23 mouse cellular contexts compared by ENCODE assay signal in the genomic region with DNA sequence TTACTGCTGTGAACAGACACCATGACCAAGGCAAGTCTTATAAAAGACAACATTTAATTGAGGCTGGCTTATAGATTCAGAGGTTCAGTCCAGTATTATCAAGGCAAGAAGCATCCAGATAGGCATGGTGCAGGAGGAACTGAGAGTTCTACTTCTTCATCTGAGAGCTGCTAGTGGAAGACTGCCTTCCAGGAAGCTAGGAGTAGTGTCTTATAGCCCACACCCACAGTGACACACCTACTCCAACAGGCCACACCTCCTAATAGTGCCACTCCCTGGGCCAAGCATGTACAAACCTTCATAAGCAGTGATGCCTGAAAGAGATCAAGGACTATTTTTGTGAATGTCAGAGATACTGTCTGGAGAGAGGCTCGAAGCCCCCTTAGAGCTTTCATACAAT.
DNase-seq lines count a peak whose midpoint lies in the region; ATAC-seq and TF ChIP-seq lines count a peak whose summit lies in the region.
"Had no signal": no experiment of that assay in that cellular context is flagged by ENCODE, and none has a peak within 500 bp of the region (broad histone marks: within the 10 kb centered on the region; RNA-seq: fewer than 3 reads in every experiment).

No protein-coding gene starts in this region.

- TF ChIP-seq RAD21 in CH12.LX (IDR thresholded peaks at IDR 0.05; ENCODE audit: low read depth, low read length) = no peak

- no peaks in the 10 kb centered on the region for H3K36me3 ChIP-seq in CH12.LX (replicated peaks in 1 of 2; ENCODE audit: control insufficient read depth in 1 of 2, insufficient read depth in 1 of 2, low read length in 1 of 2)
- H3K36me3 ChIP-seq in liver, embryonic 13.5 days = no peaks in the 10 kb centered on the region
- H3K36me3 ChIP-seq in midbrain, embryonic 13.5 days = no peaks in the 10 kb centered on the region
- no peaks in the 10 kb centered on the region for H3K36me3 ChIP-seq in forebrain, embryonic 11.5 days (ENCODE audit: control insufficient read depth, insufficient read depth, low read length)
- H3K36me3 ChIP-seq: embryonic facial prominence, embryonic 15.5 days; hindbrain, embryonic 12.5 days had no signal

- no peaks in the 10 kb centered on the region for H3K79me2 ChIP-seq in CH12.LX (replicated peaks; ENCODE audit: control insufficient read depth, extremely low read depth, insufficient read depth, poor library complexity, severe bottlenecking)

- H3K9me3 ChIP-seq in CH12.LX (replicated peaks; ENCODE audit: low read length) = no peaks in the 10 kb centered on the region
- H3K9me3 ChIP-seq in liver, embryonic 13.5 days (replicated peaks) = no peaks in the 10 kb centered on the region
- H3K9me3 ChIP-seq in midbrain, embryonic 13.5 days = no peaks in the 10 kb centered on the region
- no peaks in the 10 kb centered on the region for H3K9me3 ChIP-seq in forebrain, embryonic 11.5 days (ENCODE audit: control insufficient read depth, low read length)
- H3K9me3 ChIP-seq: embryonic facial prominence, embryonic 15.5 days; forebrain, embryonic 13.5 days; hindbrain, embryonic 12.5 days had no signal

- H3K9ac ChIP-seq in CH12.LX (ENCODE audit: insufficient read depth, low read depth) = no peak overlapping the region
- H3K9ac ChIP-seq in liver, embryonic 13.5 days = no peak overlapping the region
- H3K9ac ChIP-seq in midbrain, embryonic 13.5 days (replicated peaks) = no peak overlapping the region
- no peak overlapping the region for H3K9ac ChIP-seq in forebrain, embryonic 11.5 days (ENCODE audit: low read length)
- H3K9ac ChIP-seq: embryonic facial prominence, embryonic 15.5 days; forebrain, embryonic 13.5 days; forebrain, postnatal 0 days; hindbrain, embryonic 12.5 days had no signal

- no peak for TF ChIP-seq POLR2A in CH12.LX (IDR thresholded peaks at IDR 0.05; ENCODE audit: low read depth, low read length)

- in situ Hi-C loops in CH12.LX (cut with MboI; ENCODE audit: low pct_ligation_motif_present, low pct_unique_long_range_greater_than_20kb, low sequenced_read_pairs) = no loop called here

- WGBS in liver, embryonic 13.5 days (ENCODE audit: insufficient replicate concordance) = 56% methylated on average over 1 of the region's 1 CpGs
- WGBS in midbrain, embryonic 13.5 days = 94% methylated on average over 1 of the region's 1 CpGs
- WGBS in forebrain, embryonic 11.5 days = 91% methylated on average over 1 of the region's 1 CpGs

- no peak overlapping the region for H3K27ac ChIP-seq in CH12.LX (ENCODE audit: insufficient read depth, low read depth)
- no peak overlapping the region for H3K27ac ChIP-seq in liver, embryonic 13.5 days
- H3K27ac ChIP-seq in midbrain, embryonic 13.5 days = no peak overlapping the region
- H3K27ac ChIP-seq in forebrain, embryonic 11.5 days (ENCODE audit: low read depth, low read length) = no peak overlapping the region
- H3K27ac ChIP-seq: embryonic facial prominence, embryonic 15.5 days; forebrain, embryonic 13.5 days; gastrocnemius, adult 2 months; hindbrain, embryonic 12.5 days had no signal

- TF ChIP-seq CTCF in CH12.LX (conservative IDR thresholded peaks at IDR 0.05 in 1 of 2, IDR thresholded peaks at IDR 0.05 in 1 of 2; ENCODE audit: low read depth in 2 of 2, low read length in 2 of 2) = no peak

- TF ChIP-seq EP300 in CH12.LX (IDR thresholded peaks at IDR 0.05; ENCODE audit: low read length) = no peak

- peak; percentile 3 for DNase-seq in CH12.LX (ENCODE audit: extremely low read depth)
- DNase-seq in c-Kit-positive CD71-positive TER-119-positive erythroid progenitor cells, embryonic 14.5 days (ENCODE audit: low spot score) = peak; percentile 13
- peak; percentile 7 for DNase-seq in liver, embryonic 13.5 days
- no peak for DNase-seq in forebrain, embryonic 11.5 days (ENCODE audit: low spot score)
- DNase-seq in spleen, adult 12 weeks (ENCODE audit: low spot score) = no peak
- DNase-seq: adrenal gland, postnatal 10 days; B cell, adult 2 months; cerebellum, adult 18-20 months; cerebellum, adult 9-11 months; forebrain, postnatal 0 days; gastrocnemius, adult 2 months; gastrocnemius, postnatal 25 days; heart, adult 11 months; heart, postnatal 10 days; heart, postnatal 4 days had no signal

- H3K27me3 ChIP-seq in CH12.LX (replicated peaks) = no peaks in the 10 kb centered on the region
- H3K27me3 ChIP-seq in liver, embryonic 13.5 days = no peaks in the 10 kb centered on the region
- H3K27me3 ChIP-seq in midbrain, embryonic 13.5 days = no peaks in the 10 kb centered on the region
- H3K27me3 ChIP-seq in forebrain, embryonic 11.5 days (ENCODE audit: control insufficient read depth, insufficient read depth, low read length) = no peaks in the 10 kb centered on the region
- H3K27me3 ChIP-seq: embryonic facial prominence, embryonic 15.5 days; forebrain, embryonic 13.5 days; hindbrain, embryonic 12.5 days had no signal

- peak; percentile 65; the same call in 1 of the 2 replicates for ATAC-seq in liver, embryonic 13.5 days (ENCODE audit: low read depth)
- peak; percentile 68 for ATAC-seq in megakaryocyte, adult 5-6 weeks (ENCODE audit: poor library complexity, severe bottlenecking)
- ATAC-seq in midbrain, embryonic 13.5 days = no peak
- no peak for ATAC-seq in forebrain, embryonic 11.5 days (replicated peaks; ENCODE audit: low FRiP score)
- ATAC-seq: CD4-positive, CD25-positive, alpha-beta regulatory T cell, adult 4 months; forebrain, embryonic 13.5 days; forebrain, postnatal 0 days; hindbrain, embryonic 16.5 days; inflammation-experienced regulatory T-cells, adult 6 months had no signal

- peaks cover 0 to 5% of the 10 kb centered on the region in 2 experiments; a peak in 2 of 4 replicates for H3K4me1 ChIP-seq in CH12.LX (ENCODE audit: control insufficient read depth in 1 of 2, insufficient read depth in 2 of 2)
- H3K4me1 ChIP-seq in liver, embryonic 13.5 days (replicated peaks) = peaks cover 7% of the 10 kb centered on the region
- no peaks in the 10 kb centered on the region for H3K4me1 ChIP-seq in midbrain, embryonic 13.5 days (replicated peaks)
- no peaks in the 10 kb centered on the region for H3K4me1 ChIP-seq in forebrain, embryonic 11.5 days (replicated peaks; ENCODE audit: control insufficient read depth, insufficient read depth, low read length)
- H3K4me1 ChIP-seq: embryonic facial prominence, embryonic 15.5 days; forebrain, embryonic 13.5 days; hindbrain, embryonic 12.5 days had no signal

- no peak overlapping the region for H3K4me2 ChIP-seq in CH12.LX (ENCODE audit: insufficient read depth, low read depth, poor library complexity, severe bottlenecking)
- no peak overlapping the region for H3K4me2 ChIP-seq in liver, embryonic 13.5 days
- no peak overlapping the region for H3K4me2 ChIP-seq in midbrain, embryonic 13.5 days (replicated peaks)
- H3K4me2 ChIP-seq in forebrain, embryonic 11.5 days (ENCODE audit: low read depth, low read length, severe bottlenecking) = no peak overlapping the region
- H3K4me2 ChIP-seq: embryonic facial prominence, embryonic 15.5 days; forebrain, embryonic 13.5 days; hindbrain, embryonic 12.5 days had no signal

- dilution Hi-C loops in CH12.LX (cut with MboI; ENCODE audit: extremely low pct_ligation_motif_present, extremely low pct_unique_long_range_greater_than_20kb, low sequenced_read_pairs) = no loop called here

- H3K4me3 ChIP-seq in CH12.LX (replicated peaks in 1 of 3; ENCODE audit: low read depth in 2 of 3, low read length in 2 of 3, poor library complexity in 1 of 3) = no peak overlapping the region
- H3K4me3 ChIP-seq in liver, embryonic 13.5 days (replicated peaks) = no peak overlapping the region
- no peak overlapping the region for H3K4me3 ChIP-seq in midbrain, embryonic 13.5 days (replicated peaks)
- H3K4me3 ChIP-seq in forebrain, embryonic 11.5 days (ENCODE audit: low read depth, low read length) = no peak overlapping the region
- H3K4me3 ChIP-seq: embryonic facial prominence, embryonic 15.5 days; forebrain, embryonic 13.5 days; gastrocnemius, adult 2 months; hindbrain, embryonic 12.5 days had no signal

TF ChIP-seq in CH12.LX, 34 proteins besides CTCF, POLR2A, EP300 and RAD21:
- TF ChIP-seq ZNF384 (IDR thresholded peaks at IDR 0.05; ENCODE audit: low read depth, low read length) (no peak), MXI1 (IDR thresholded peaks at IDR 0.05; ENCODE audit: low read depth, low read length) (no peak), KAT2A (IDR thresholded peaks at IDR 0.05; ENCODE audit: insufficient replicate concordance, low read length) (no peak), NRF1 (IDR thresholded peaks at IDR 0.05; ENCODE audit: low read depth, low read length) (no peak), CHD1 (IDR thresholded peaks at IDR 0.05; ENCODE audit: low read depth, low read length) (no peak), TBP (conservative IDR thresholded peaks at IDR 0.05; ENCODE audit: low read depth, low read length) (no peak), RCOR1 (conservative IDR thresholded peaks at IDR 0.05; ENCODE audit: low read depth, low read length) (no peak), UBTF (IDR thresholded peaks at IDR 0.05; ENCODE audit: low read depth, low read length) (no peak), MEF2A (IDR thresholded peaks at IDR 0.05; ENCODE audit: borderline replicate concordance, low read depth, low read length) (no peak), SMC3 (IDR thresholded peaks at IDR 0.05; ENCODE audit: low read depth, low read length) (no peak), POLR2AphosphoS2 (IDR thresholded peaks at IDR 0.05; ENCODE audit: low read depth, low read length) (no peak), JUN (IDR thresholded peaks at IDR 0.05; ENCODE audit: insufficient read depth, low read depth, low read length) (no peak), ZKSCAN1 (IDR thresholded peaks at IDR 0.05; ENCODE audit: borderline replicate concordance, low read depth, low read length) (no peak), MAZ (IDR thresholded peaks at IDR 0.05; ENCODE audit: low read depth, low read length) (no peak), JUND (conservative IDR thresholded peaks at IDR 0.05; ENCODE audit: low read depth, low read length) (no peak), SIN3A (IDR thresholded peaks at IDR 0.05; ENCODE audit: low read length) (no peak), CHD2 (IDR thresholded peaks at IDR 0.05; ENCODE audit: low read length) (no peak), E2F4 (IDR thresholded peaks at IDR 0.05; ENCODE audit: insufficient replicate concordance, low read depth, low read length) (no peak), GABPA (IDR thresholded peaks at IDR 0.05; ENCODE audit: insufficient replicate concordance, low read depth, low read length) (no peak), TCF12 (IDR thresholded peaks at IDR 0.05; ENCODE audit: low read depth, low read length) (no peak)

Comparison
In these comparisons a context has a peak if more than half of its experiments do, and no peak if none do; other contexts are left out.
1. DNase-seq: peak in CH12.LX (single experiment), c-Kit-positive CD71-positive TER-119-positive erythroid progenitor cells, embryonic 14.5 days (single experiment) and liver, embryonic 13.5 days (single experiment); none in forebrain, embryonic 11.5 days (single experiment) and spleen, adult 12 weeks (single experiment).
2. ATAC-seq: peak in liver, embryonic 13.5 days (single experiment) and megakaryocyte, adult 5-6 weeks (single experiment); none in midbrain, embryonic 13.5 days (single experiment) and forebrain, embryonic 11.5 days (single experiment).